ENCODE assay signal across 25 mouse cellular contexts in genomic region chr1:100887336-100887735, GRCm38 (mm10).
A peak's percentile ranks its signal among the peaks of the same experiment; 100 is the strongest.
DNase-seq lines count a peak whose midpoint lies in the region; ATAC-seq and TF ChIP-seq lines count a peak whose summit lies in the region.
"Had no signal": no experiment of that assay in that cellular context is flagged by ENCODE, and none has a peak within 500 bp of the region (broad histone marks: within the 10 kb centered on the region; RNA-seq: fewer than 3 reads in every experiment).

No protein-coding gene starts in this region.

- no peaks in the 10 kb centered on the region for H3K27me3 ChIP-seq in hindbrain, postnatal 0 days (ENCODE audit: insufficient read depth, low read length)
- no peaks in the 10 kb centered on the region for H3K27me3 ChIP-seq in hindbrain, embryonic 14.5 days (ENCODE audit: control insufficient read depth, insufficient read depth, low read length)
- H3K27me3 ChIP-seq in midbrain, embryonic 14.5 days (ENCODE audit: control insufficient read depth, insufficient read depth, low read length): no peaks in the 10 kb centered on the region
- no peaks in the 10 kb centered on the region for H3K27me3 ChIP-seq in midbrain, embryonic 13.5 days
- H3K27me3 ChIP-seq: liver, embryonic 15.5 days; lung, embryonic 15.5 days; stomach, embryonic 15.5 days had no signal

- WGBS in hindbrain, postnatal 0 days: 62% methylated on average over 1 of the region's 2 CpGs
- 59% methylated on average over 2 of the region's 2 CpGs for WGBS in hindbrain, embryonic 14.5 days
- 52% methylated on average over 2 of the region's 2 CpGs for WGBS in midbrain, embryonic 14.5 days
- 46% methylated on average over 2 of the region's 2 CpGs for WGBS in midbrain, embryonic 13.5 days

- H3K27ac ChIP-seq in hindbrain, postnatal 0 days: no peak overlapping the region
- no peak overlapping the region for H3K27ac ChIP-seq in hindbrain, embryonic 14.5 days
- no peak overlapping the region for H3K27ac ChIP-seq in midbrain, embryonic 14.5 days (replicated peaks; ENCODE audit: low read depth, low read length)
- no peak overlapping the region for H3K27ac ChIP-seq in midbrain, embryonic 13.5 days
- H3K27ac ChIP-seq in gastrocnemius, adult 2 months: no peak overlapping the region
- H3K27ac ChIP-seq: embryonic facial prominence, embryonic 10.5 days; hindbrain, embryonic 10.5 days; limb, embryonic 10.5 days; liver, embryonic 15.5 days; lung, embryonic 15.5 days; stomach, embryonic 15.5 days had no signal

- H3K9ac ChIP-seq in hindbrain, postnatal 0 days (replicated peaks; ENCODE audit: low read length): no peak overlapping the region
- no peak overlapping the region for H3K9ac ChIP-seq in hindbrain, embryonic 14.5 days
- H3K9ac ChIP-seq in midbrain, embryonic 14.5 days (replicated peaks; ENCODE audit: low read length): no peak overlapping the region
- no peak overlapping the region for H3K9ac ChIP-seq in midbrain, embryonic 13.5 days (replicated peaks)
- H3K9ac ChIP-seq: forebrain, postnatal 0 days; liver, embryonic 15.5 days; lung, embryonic 15.5 days; stomach, embryonic 15.5 days had no signal

- no peak overlapping the region for H3K4me2 ChIP-seq in hindbrain, postnatal 0 days (ENCODE audit: low read depth, low read length)
- no peak overlapping the region for H3K4me2 ChIP-seq in hindbrain, embryonic 14.5 days (replicated peaks)
- no peak overlapping the region for H3K4me2 ChIP-seq in midbrain, embryonic 14.5 days (ENCODE audit: low read length)
- H3K4me2 ChIP-seq in midbrain, embryonic 13.5 days (replicated peaks): no peak overlapping the region
- H3K4me2 ChIP-seq: heart, embryonic 11.5 days; liver, embryonic 15.5 days; lung, embryonic 15.5 days; stomach, embryonic 15.5 days had no signal

- H3K4me3 ChIP-seq in hindbrain, postnatal 0 days (ENCODE audit: low read length): no peak overlapping the region
- no peak overlapping the region for H3K4me3 ChIP-seq in hindbrain, embryonic 14.5 days (replicated peaks; ENCODE audit: low read length)
- H3K4me3 ChIP-seq in midbrain, embryonic 14.5 days (replicated peaks; ENCODE audit: low read depth, low read length): no peak overlapping the region
- H3K4me3 ChIP-seq in midbrain, embryonic 13.5 days (replicated peaks): no peak overlapping the region
- no peak overlapping the region for H3K4me3 ChIP-seq in gastrocnemius, adult 2 months
- H3K4me3 ChIP-seq: embryonic facial prominence, embryonic 10.5 days; hindbrain, embryonic 10.5 days; limb, embryonic 10.5 days; liver, embryonic 15.5 days; lung, embryonic 15.5 days; stomach, embryonic 15.5 days had no signal

- ATAC-seq in hindbrain, postnatal 0 days: no peak
- no peak for ATAC-seq in hindbrain, embryonic 14.5 days (ENCODE audit: low FRiP score)
- ATAC-seq in midbrain, embryonic 14.5 days (ENCODE audit: low FRiP score, low TSS enrichment): no peak
- ATAC-seq in midbrain, embryonic 13.5 days: no peak
- ATAC-seq: forebrain, postnatal 0 days; inflammation-experienced regulatory T-cells, adult 6 months had no signal

- no peaks in the 10 kb centered on the region for H3K9me3 ChIP-seq in hindbrain, postnatal 0 days (ENCODE audit: low read length)
- H3K9me3 ChIP-seq in hindbrain, embryonic 14.5 days (ENCODE audit: control insufficient read depth, low read length): no peaks in the 10 kb centered on the region
- no peaks in the 10 kb centered on the region for H3K9me3 ChIP-seq in midbrain, embryonic 14.5 days (ENCODE audit: control insufficient read depth, low read length)
- no peaks in the 10 kb centered on the region for H3K9me3 ChIP-seq in midbrain, embryonic 13.5 days
- H3K9me3 ChIP-seq: embryonic facial prominence, embryonic 10.5 days; hindbrain, embryonic 10.5 days; limb, embryonic 10.5 days; liver, embryonic 15.5 days; lung, embryonic 15.5 days; stomach, embryonic 15.5 days had no signal

- peak; percentile 33 for TF ChIP-seq CTCF in hindbrain, postnatal 0 days (IDR thresholded peaks at IDR 0.05; ENCODE audit: low read depth)
- TF ChIP-seq CTCF in gastrocnemius, adult 2 months (IDR thresholded peaks at IDR 0.05): no peak

- H3K36me3 ChIP-seq in hindbrain, postnatal 0 days (ENCODE audit: insufficient read depth, low read length): no peaks in the 10 kb centered on the region
- no peaks in the 10 kb centered on the region for H3K36me3 ChIP-seq in hindbrain, embryonic 14.5 days (replicated peaks; ENCODE audit: control insufficient read depth, insufficient read depth)
- H3K36me3 ChIP-seq in midbrain, embryonic 14.5 days (ENCODE audit: control insufficient read depth, insufficient read depth, low read length): no peaks in the 10 kb centered on the region
- H3K36me3 ChIP-seq in midbrain, embryonic 13.5 days: no peaks in the 10 kb centered on the region
- H3K36me3 ChIP-seq: embryonic facial prominence, embryonic 10.5 days; hindbrain, embryonic 10.5 days; limb, embryonic 10.5 days; liver, embryonic 15.5 days; lung, embryonic 15.5 days; stomach, embryonic 15.5 days had no signal

- no peaks in the 10 kb centered on the region for H3K4me1 ChIP-seq in hindbrain, postnatal 0 days (ENCODE audit: insufficient read depth, low read length)
- no peaks in the 10 kb centered on the region for H3K4me1 ChIP-seq in hindbrain, embryonic 14.5 days (replicated peaks; ENCODE audit: control insufficient read depth, insufficient read depth, low read length)
- no peaks in the 10 kb centered on the region for H3K4me1 ChIP-seq in midbrain, embryonic 14.5 days (ENCODE audit: control insufficient read depth, insufficient read depth, low read length)
- no peaks in the 10 kb centered on the region for H3K4me1 ChIP-seq in midbrain, embryonic 13.5 days (replicated peaks)
- H3K4me1 ChIP-seq: embryonic facial prominence, embryonic 10.5 days; hindbrain, embryonic 10.5 days; limb, embryonic 10.5 days; liver, embryonic 15.5 days; lung, embryonic 15.5 days; stomach, embryonic 15.5 days had no signal

- no peak for DNase-seq in hindbrain, postnatal 0 days (ENCODE audit: low spot score)
- DNase-seq in hindbrain, embryonic 14.5 days (ENCODE audit: low spot score): no peak
- peak; percentile 4 for DNase-seq in midbrain, embryonic 14.5 days
- DNase-seq in ZHBTc4 (ENCODE audit: low read depth, low spot score): peak; percentile 35
- DNase-seq in lung, postnatal 4 days: no peak
- no peak for DNase-seq in gastrocnemius, adult 2 months
- DNase-seq: adrenal gland, adult 2 months; cerebellum, adult 18-20 months; cerebellum, postnatal 36 days; forebrain, postnatal 0 days; heart, postnatal 10 days; kidney, adult 18-20 months; kidney, postnatal 10 days; liver; lung, postnatal 36 days; thymus, postnatal 25 days had no signal

- intact Hi-C loops in gastrocnemius, adult 2 months (cut with DNase I): no loop called here

Comparison
In these comparisons a context has a peak if more than half of its experiments do, and no peak if none do; other contexts are left out.
1. DNase-seq: peak in midbrain, embryonic 14.5 days (single experiment) and ZHBTc4 (single experiment); none in hindbrain, postnatal 0 days (single experiment), hindbrain, embryonic 14.5 days (single experiment), lung, postnatal 4 days (0 of 2) and gastrocnemius, adult 2 months (single experiment).